Mouse (Mus musculus): ENCODE data around the gene Snap25. TPM values are rescaled to one million over a fixed set of nuclear protein-coding genes. Genes with fewer than 3 reads are reported as not detected.

The Snap25 gene
- total and polyA plus RNA-seq, 2 experiments from 2014 or later = 227 to 341 TPM

DNA sequence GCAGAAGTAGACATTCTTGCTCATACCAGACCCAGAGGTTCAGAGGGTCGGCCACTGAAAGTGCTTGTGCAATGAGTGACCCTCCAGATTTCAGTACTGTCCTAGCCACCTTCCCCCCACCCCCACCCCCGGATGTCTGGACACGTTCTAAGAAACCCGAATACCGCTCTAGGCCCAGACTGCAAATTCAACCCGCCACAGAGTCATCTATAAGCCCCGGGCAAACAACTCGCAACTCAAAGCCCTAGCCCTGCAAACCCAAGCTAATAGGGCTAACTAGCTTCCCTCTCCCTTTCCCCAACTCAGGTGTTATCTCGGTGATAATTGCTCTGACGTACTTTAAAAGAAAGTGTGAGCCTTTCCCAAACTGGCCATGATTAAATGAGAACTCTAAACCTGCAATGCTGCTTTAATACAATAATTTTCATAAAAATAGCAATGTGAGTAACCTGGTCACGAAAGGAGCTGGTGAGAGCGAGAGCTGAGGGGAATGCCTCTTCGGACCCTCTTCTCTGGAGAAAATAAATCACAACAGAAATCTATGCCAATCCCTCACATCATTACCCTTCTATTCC is 725 bp upstream of the Snap25 start:
- WGBS = 4% methylated on average over 13 of the region's 13 CpGs

DNA sequence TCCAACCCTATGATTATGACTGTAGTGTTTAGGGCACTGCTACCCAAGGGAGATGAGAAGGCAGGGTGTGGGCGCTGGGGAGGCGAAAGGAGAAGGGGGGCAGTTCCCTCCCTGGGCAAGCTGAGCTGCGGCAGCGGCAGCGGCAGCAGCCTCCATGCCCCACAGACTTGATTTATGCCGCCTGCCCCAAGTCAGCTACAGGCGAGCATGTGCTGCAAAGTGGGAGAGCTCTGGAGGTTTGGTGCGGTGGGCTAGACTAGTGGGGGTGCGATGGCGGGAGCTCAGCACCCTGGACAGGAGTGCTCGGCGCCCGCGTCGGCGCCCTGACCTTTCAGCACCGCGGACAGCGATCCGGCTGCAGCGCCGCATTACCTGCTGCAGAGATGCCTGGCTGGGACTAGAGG is 757 bp downstream of the Snap25 start:
- H3K27ac ChIP-seq = peak overlapping the region; percentile 84
- H3K36me3 ChIP-seq (ENCODE audit: insufficient read depth, low read length) = no peaks in the 10 kb centered on the region
- H3K4me1 ChIP-seq (ENCODE audit: insufficient read depth, low read length) = no peaks in the 10 kb centered on the region
- under 1% methylated on average over 21 of the region's 22 CpGs for WGBS
- H3K9ac ChIP-seq (replicated peaks; ENCODE audit: low read length) = peak overlapping the region; percentile 62
- ATAC-seq (peak; percentile 71), DNase-seq (ENCODE audit: low spot score) (peak; percentile 76)
- no peak for TF ChIP-seq CTCF (IDR thresholded peaks at IDR 0.05; ENCODE audit: low read depth)
- peak overlapping the region; percentile 77 for H3K4me3 ChIP-seq (ENCODE audit: low read length)
- peak overlapping the region; percentile 66 for H3K4me2 ChIP-seq (ENCODE audit: low read depth, low read length)
- H3K27me3 ChIP-seq (ENCODE audit: insufficient read depth, low read length) = no peaks in the 10 kb centered on the region
- H3K9me3 ChIP-seq (ENCODE audit: low read length) = no peaks in the 10 kb centered on the region

More for the DNA sequence above, 725 bp upstream of the Snap25 start:
- ATAC-seq (peak; percentile 10; the same call in 1 of the 2 replicates), DNase-seq (ENCODE audit: low spot score) (peak; percentile 29)
- H3K9ac ChIP-seq (replicated peaks; ENCODE audit: low read length) = peak overlapping the region; percentile 62; the same call in 1 of the 2 replicates
- peak overlapping the region; percentile 77 for H3K4me3 ChIP-seq (ENCODE audit: low read length)
- peak overlapping the region; percentile 84 for H3K27ac ChIP-seq
- no peak for TF ChIP-seq CTCF (IDR thresholded peaks at IDR 0.05; ENCODE audit: low read depth)
- no peaks in the 10 kb centered on the region for H3K36me3 ChIP-seq (ENCODE audit: insufficient read depth, low read length)
- no peaks in the 10 kb centered on the region for H3K27me3 ChIP-seq (ENCODE audit: insufficient read depth, low read length)
- H3K4me2 ChIP-seq (ENCODE audit: low read depth, low read length) = peak overlapping the region; percentile 66
- no peaks in the 10 kb centered on the region for H3K9me3 ChIP-seq (ENCODE audit: low read length)
- no peaks in the 10 kb centered on the region for H3K4me1 ChIP-seq (ENCODE audit: insufficient read depth, low read length)

- DNase-seq (ENCODE audit: low spot score) = peak; percentile 20
- 56% methylated on average over 5 of the region's 5 CpGs for whole genome bisulfite sequencing
- no peak for ATAC-seq
- H3K4me3 ChIP-seq (ENCODE audit: low read length) = peak overlapping the region; percentile 77
- no peaks in the 10 kb centered on the region for H3K4me1 ChIP-seq (ENCODE audit: insufficient read depth, low read length)
- no peaks in the 10 kb centered on the region for H3K36me3 ChIP-seq (ENCODE audit: insufficient read depth, low read length)
- H3K9ac ChIP-seq (replicated peaks; ENCODE audit: low read length) = no peak overlapping the region; the same call in 1 of the 2 replicates
- no peaks in the 10 kb centered on the region for H3K27me3 ChIP-seq (ENCODE audit: insufficient read depth, low read length)
- no peak for TF ChIP-seq CTCF (IDR thresholded peaks at IDR 0.05; ENCODE audit: low read depth)
- H3K4me2 ChIP-seq (ENCODE audit: low read depth, low read length) = peak overlapping the region; percentile 66
- H3K27ac ChIP-seq = no peak overlapping the region
- no peaks in the 10 kb centered on the region for H3K9me3 ChIP-seq (ENCODE audit: low read length)
Measured at GRCm38 (mm10) chr2:136715531-136715930, 2.3 kb downstream of the Snap25 start.

DNA sequence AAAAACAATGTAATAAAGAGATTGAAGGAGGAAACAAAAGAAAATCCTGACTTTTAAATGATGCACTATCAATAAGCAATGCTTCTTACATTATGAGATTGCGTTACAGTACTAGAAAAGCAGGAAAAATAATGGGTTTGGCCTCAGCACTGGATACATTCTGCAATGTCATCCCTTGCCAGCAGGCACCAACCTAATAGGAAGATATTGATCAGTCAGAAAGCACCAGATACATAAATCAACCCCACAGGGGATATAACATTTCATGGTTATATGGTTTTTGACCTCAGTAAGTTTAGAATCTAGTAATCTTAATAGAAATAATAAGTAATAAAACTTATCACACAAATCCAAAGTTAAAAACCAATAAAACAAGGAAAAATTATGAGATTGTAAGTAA is 3.1 kb downstream of the Snap25 start:
- H3K27ac ChIP-seq = no peak overlapping the region
- DNase-seq (ENCODE audit: low spot score) (no peak), ATAC-seq (no peak)
- 65% methylated on average over 1 of the region's 1 CpGs for WGBS
- no peaks in the 10 kb centered on the region for H3K4me1 ChIP-seq (ENCODE audit: insufficient read depth, low read length)
- H3K9me3 ChIP-seq (ENCODE audit: low read length) = no peaks in the 10 kb centered on the region
- H3K36me3 ChIP-seq (ENCODE audit: insufficient read depth, low read length) = no peaks in the 10 kb centered on the region
- H3K4me3 ChIP-seq (ENCODE audit: low read length) = no peak overlapping the region
- no peaks in the 10 kb centered on the region for H3K27me3 ChIP-seq (ENCODE audit: insufficient read depth, low read length)
- H3K9ac ChIP-seq (replicated peaks; ENCODE audit: low read length) = no peak overlapping the region
- no peak for TF ChIP-seq CTCF (IDR thresholded peaks at IDR 0.05; ENCODE audit: low read depth)
- peak overlapping the region; percentile 66 for H3K4me2 ChIP-seq (ENCODE audit: low read depth, low read length)

DNA sequence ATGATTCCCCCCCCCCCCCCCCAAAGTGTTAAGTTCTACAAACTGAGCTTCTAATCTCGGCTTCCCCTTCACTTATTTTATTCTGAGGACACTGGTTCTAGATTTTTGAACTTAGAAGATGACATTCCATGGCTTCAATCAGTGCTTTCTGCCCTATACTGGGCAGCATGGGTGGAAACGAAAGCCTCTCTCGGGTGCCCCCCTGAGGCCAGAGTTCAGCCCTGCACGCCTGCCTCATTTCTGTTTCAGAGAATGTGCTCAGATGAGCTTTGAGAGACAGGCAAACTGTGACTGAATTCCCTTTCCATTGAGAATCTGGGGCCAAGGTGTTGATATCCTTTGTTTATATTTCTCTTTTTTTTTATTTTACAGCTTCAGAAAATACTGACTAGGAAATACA is 7.0 kb downstream of the Snap25 start:
- ATAC-seq (no peak), DNase-seq (ENCODE audit: low spot score) (peak; percentile 43)
- Histone ChIP-seq H3K4me1 (ENCODE audit: insufficient read depth, low read length) (no peaks in the 10 kb centered on the region), H3K9ac (replicated peaks; ENCODE audit: low read length) (no peak overlapping the region), H3K27ac (no peak overlapping the region), H3K9me3 (ENCODE audit: low read length) (no peaks in the 10 kb centered on the region), H3K4me3 (ENCODE audit: low read length) (no peak overlapping the region), H3K4me2 (ENCODE audit: low read depth, low read length) (no peak overlapping the region), H3K36me3 (ENCODE audit: insufficient read depth, low read length) (no peaks in the 10 kb centered on the region), H3K27me3 (ENCODE audit: insufficient read depth, low read length) (no peaks in the 10 kb centered on the region)
- TF ChIP-seq CTCF (IDR thresholded peaks at IDR 0.05; ENCODE audit: low read depth) = peak; percentile 60
- WGBS = 31% methylated on average over 4 of the region's 4 CpGs

DNA sequence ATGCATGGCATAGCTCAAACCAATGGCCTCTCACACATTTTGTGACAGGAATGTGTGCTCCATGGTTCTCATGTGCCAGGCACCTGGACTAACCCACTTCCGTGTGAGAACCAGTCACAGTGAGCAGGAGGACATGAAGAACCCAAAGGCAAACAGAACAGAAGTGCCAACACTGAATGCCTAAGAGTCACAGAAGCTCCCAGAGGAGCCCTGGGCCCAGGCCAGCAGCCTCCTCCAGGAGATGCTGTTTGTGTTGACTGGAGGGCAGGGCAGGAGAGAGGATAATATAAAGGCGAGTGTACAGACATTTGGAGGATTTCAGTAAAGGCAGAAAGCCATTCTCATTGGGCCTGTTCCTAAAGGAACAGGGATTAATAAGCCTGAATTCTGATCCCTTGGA is 25.0 kb downstream of the Snap25 start:
- H3K4me3 ChIP-seq (ENCODE audit: low read length) = no peak overlapping the region
- no peak overlapping the region for H3K4me2 ChIP-seq (ENCODE audit: low read depth, low read length)
- ATAC-seq (no peak), DNase-seq (ENCODE audit: low spot score) (no peak)
- H3K9me3 ChIP-seq (ENCODE audit: low read length) = no peaks in the 10 kb centered on the region
- WGBS = 64% methylated on average over 2 of the region's 2 CpGs
- no peak overlapping the region for H3K9ac ChIP-seq (replicated peaks; ENCODE audit: low read length)
- H3K27ac ChIP-seq = no peak overlapping the region
- TF ChIP-seq CTCF (IDR thresholded peaks at IDR 0.05; ENCODE audit: low read depth) = no peak
- no peaks in the 10 kb centered on the region for H3K27me3 ChIP-seq (ENCODE audit: insufficient read depth, low read length)
- no peaks in the 10 kb centered on the region for H3K4me1 ChIP-seq (ENCODE audit: insufficient read depth, low read length)
- no peaks in the 10 kb centered on the region for H3K36me3 ChIP-seq (ENCODE audit: insufficient read depth, low read length)

GRCm38 (mm10) chr2:136742230-136742629 is 29.0 kb downstream of the Snap25 start:
- no peak overlapping the region for H3K4me2 ChIP-seq (ENCODE audit: low read depth, low read length)
- no peak overlapping the region for H3K4me3 ChIP-seq (ENCODE audit: low read length)
- H3K36me3 ChIP-seq (ENCODE audit: insufficient read depth, low read length) = no peaks in the 10 kb centered on the region
- no peak for TF ChIP-seq CTCF (IDR thresholded peaks at IDR 0.05; ENCODE audit: low read depth)
- no peaks in the 10 kb centered on the region for H3K27me3 ChIP-seq (ENCODE audit: insufficient read depth, low read length)
- 0 out of 2 replicates have a peak, but pooled peaks have one; percentile 24 for ATAC-seq
- no peak overlapping the region for H3K9ac ChIP-seq (replicated peaks; ENCODE audit: low read length)
- 79% methylated on average over 2 of the region's 2 CpGs for whole genome bisulfite sequencing
- no peaks in the 10 kb centered on the region for H3K9me3 ChIP-seq (ENCODE audit: low read length)
- no peak overlapping the region for H3K27ac ChIP-seq
- no peak for DNase-seq (ENCODE audit: low spot score)
- no peaks in the 10 kb centered on the region; the same call in 1 of the 2 replicates for H3K4me1 ChIP-seq (ENCODE audit: insufficient read depth, low read length)

All from hindbrain, postnatal 0 days (tissue).